Mouse (Mus musculus): ENCODE results near the gene Jmjd6.

Jmjd6 gene

DNA sequence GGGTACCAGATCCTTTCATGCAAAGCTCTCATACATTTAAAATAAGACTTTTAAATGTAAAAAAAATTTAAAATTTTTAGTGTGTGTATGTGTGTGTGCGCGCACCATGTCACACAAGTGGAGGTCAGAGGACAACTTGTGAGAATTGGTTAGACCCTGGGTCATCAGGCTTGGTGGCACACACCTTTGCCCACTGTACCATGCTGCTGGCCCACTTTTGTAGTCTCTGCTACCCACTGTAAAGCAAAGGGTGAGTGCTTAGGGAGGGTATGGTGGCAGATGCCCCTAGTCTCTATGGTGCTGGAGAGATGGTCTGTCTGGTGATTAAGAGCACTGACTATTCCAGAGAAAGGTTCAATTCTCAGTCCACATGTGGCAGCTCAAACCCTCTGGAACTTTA lies 20.0 kb downstream of the Jmjd6 start:
- DNase-seq, result no peak

DNA sequence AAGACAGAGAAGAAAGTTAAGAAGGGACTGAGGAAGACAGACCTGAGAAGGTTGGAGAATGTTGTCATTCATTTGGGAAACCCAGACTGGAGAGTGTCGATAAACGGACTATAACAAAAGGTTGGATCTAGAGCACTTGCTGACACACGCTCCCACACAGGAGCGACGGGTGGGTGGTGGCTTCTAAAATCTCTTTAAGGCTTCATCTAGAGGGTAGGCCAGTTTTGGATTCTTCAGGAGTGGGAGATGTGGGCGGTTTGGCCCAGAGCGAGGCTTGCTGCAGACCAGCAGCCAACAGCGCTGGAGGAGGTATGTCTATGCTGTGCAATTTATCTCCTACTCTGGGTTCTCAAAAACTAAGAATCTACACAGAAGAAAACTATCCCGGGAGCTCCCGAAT lies 20.6 kb downstream of the Jmjd6 start:
- no peak for DNase-seq

DNA sequence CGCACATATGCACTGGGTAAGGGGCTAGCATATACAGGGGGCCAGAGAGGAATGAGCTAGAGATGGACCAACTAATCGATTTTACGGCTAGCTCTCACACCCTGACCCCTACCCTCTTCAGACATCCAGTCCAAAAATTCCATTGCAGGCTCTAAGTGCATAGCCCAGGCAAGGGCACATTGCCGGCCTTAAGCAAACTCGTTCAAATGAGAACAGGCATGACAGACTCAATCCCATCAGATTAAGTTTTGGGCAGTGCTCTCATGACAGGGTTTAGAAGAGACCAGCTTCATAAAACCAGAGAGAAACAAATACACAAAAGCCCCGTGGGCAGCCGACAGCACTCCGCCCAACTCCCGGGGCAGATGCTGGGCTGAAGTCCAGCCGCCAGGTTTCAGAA lies 21.0 kb downstream of the Jmjd6 start:
- DNase-seq, result no peak

DNA sequence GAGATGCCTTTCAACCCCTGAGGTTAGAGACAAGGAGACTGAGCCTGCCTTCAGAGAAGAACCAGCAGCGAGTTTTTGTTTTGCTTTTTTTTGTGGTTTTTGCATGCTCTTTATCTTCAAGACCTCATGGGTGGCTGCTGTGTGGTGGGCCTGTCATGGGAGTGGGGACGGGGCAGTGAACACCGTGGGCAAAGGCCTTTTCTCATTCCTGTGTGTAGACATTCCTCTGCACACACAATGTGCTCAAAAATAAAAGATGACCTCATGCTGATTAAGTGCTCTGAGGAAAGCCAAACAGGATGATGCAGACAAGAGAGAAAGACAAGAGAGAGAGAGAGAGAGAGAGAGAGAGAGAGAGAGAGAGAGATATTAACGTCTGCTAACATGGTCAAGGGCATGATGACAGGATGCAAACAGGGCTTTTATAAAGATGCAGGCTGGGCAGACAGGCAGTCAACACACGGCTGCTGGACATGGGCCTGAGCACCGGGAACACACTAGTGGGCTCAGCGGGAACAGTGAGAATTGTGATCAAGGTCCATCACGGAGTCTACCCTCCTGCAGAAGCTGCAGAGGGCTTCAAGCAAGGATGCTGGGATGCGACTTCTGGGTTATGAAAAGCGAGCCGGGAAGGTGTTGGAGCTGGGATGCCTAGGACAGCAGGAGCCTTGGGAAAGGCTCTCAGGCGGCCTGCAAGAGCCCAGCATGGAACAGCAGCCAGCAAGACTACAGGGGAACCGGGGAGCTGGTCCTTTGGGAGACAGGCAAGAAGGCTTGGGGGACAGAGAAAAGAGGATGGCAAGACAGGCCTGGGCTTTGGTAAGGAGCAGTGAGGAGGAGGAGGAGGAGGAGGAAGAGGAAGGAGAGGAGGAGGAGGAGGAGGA lies 21.9 kb downstream of the Jmjd6 start:
- no peak for DNase-seq

DNA sequence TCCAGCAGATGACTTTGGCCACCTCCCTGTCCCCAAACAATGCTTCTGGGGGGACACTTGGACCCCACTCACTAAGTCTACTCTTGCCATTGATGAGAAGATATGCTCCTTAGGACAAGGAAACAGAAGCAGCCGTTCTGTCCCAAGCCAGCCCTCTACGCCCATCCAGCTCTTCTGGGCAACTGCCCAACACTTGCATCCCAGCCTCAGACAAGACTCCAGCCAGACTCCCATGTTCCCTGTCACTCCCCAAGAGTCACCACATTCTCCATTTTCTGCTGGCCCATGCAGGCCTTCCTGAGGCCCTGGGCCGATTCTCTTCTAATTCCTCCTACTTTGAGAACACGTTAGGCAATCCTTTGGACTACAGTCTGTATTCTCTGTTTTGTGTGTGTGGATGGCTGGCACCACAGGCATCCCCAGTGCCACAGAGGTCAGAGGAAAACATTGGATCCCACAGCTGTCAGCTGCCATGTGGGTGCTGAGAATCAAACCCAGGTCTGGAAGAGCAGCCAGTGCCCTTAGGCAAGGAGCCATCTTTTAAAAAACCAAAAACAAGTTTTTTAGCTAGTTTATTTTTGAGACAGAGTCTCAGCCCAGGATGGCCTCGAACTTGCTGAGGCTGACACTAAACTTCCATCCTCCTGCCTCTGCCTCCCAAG lies 23.2 kb downstream of the Jmjd6 start:
- peak in 1 of 2 experiments; percentile 46 for DNase-seq

DNA sequence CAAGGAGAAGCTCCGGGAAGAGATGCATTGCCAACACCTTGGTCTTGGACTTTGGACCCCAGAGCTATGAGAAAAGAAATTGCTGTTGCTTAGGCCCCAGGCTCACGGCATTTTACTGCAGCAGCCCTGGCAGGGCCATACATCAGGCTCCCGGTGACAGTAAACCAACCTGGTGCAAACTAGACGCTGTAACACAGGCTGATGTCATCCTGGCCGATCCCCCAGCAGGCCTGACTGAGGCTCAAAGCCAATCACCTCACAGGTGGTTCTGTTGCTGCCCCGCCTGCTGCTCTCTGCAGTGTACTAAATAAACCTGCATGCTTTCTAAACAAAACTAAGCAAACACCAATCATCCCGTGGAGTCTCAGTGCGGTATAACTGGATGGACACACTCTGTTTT lies 24.5 kb downstream of the Jmjd6 start:
- peak; percentile 45 to 51 for DNase-seq

DNA sequence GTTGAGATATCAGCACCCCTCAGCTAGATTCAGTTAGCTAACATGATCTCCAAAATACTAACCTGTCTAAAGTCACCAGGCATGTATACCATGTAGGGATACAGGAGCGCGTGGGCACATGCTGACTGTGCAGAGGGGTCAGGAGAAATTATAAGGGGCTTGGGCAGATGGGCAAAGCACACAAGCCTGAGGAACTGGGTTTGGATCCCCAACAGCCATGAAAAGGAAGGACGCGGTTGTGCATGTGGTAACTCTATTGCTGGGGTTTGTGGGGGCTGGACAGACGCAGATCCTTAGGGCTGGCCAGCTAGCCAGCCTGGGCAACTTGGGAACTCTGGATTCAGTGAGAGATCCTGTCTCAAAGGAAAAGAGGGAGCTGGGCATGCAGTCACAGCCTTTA lies 25.7 kb downstream of the Jmjd6 start:
- no peak for DNase-seq

DNA sequence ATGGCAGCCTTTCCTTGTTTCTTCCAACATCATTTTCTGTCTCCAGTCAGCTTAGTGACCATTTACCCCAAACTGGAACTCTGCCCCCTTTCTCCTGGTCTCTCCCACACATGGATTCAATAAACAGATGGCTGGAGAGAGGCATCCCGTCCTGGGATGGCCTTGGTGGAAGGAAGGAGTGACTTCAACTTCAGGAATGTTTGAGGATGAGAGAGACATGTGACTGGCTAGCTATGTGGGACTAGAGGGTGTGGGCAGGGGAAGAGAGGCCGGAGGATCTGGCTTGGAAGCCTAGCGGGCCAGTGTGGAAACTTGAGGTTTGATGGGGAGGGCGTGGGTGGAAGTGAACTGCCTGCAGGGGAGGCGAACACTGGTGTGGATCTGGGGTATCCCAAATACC lies 26.5 kb downstream of the Jmjd6 start:
- DNase-seq, result no peak

DNA sequence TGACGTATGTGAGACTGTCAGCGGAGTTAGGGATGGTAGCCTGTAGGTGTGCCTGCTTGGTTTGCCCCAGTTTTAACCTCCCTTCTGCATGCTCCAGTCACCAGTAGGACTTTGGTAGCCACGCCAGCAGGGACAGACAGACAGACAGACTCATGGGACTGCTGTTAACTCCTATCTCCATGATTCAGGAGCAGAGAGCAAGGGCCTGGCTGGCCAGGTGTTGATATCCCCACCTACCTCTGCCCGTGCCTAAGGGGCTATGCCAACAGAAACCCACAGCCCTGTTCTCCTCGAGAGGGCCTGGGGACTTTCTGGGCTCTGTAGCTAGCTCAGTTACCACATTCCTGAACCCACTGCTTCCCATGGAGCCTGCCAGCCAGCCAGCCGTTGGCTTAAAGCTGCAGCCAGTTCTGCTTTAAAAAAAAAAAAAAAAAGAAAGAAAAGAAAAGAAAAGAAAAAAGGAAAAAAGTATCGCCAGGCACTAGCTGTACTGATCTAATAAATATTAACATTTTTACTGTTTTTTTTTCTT lies 28.3 kb downstream of the Jmjd6 start:
- DNase-seq, result peak; percentile 59

DNA sequence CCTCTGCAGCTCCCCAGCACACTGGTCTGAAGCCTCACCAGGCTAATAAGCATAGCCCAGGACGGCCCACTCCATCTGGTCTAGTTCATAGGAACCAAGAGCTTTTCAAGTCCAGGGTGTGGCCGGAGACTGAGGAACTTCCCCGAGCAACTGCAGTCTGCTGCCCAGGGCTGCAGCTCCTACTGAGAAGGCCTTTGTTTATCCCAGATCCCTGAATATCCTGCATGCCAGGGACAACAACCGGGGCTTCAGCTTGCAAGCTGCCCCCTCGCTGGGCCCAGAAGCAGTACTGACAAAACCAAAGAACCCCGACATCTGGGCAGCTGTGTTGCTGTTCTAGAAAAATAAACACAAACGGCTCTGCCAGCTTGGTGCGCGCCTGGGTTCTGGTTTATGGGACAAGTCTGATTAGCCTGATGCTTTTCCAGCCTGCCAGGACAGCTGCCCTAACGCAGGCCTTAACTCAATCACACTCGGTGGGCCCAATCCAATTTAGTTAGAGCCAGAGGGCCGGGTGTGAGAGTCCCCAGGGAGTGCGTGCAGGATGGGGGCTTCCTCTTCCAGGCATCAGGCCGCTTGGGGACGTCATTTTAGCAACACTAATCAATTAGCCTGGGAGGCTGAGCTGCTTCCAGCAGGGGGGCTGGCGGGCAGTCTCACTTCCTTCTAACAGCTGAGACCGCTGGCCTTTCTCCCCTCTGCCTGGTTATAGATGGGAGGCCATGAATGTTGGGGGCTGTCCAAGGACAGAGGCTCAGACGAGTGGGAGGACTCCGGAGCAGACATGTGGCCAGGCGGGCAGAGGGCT lies 29.0 kb downstream of the Jmjd6 start:
- peak; percentile 88 to 93 for DNase-seq

DNA sequence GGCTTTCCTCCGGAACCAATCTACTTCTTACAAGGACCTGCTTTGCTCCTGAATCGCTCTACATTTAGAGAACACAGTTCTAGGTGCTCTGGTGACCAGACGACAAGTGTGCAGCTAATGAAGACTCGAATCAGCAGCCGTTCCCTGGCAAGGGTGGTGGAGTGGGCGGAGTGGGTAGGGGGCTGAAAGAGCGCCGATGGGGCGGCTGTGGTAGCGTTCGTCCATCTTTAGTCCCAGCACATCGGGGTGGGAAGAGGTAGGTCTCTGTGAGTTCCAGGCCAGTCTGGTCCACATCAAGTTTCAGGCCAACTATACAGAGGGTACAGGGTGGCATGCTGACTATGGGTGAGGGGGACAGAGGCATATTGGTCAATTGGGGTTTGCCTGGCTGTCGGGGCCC lies 29.6 kb downstream of the Jmjd6 start:
- DNase-seq, result peak; percentile 45 to 49

DNA sequence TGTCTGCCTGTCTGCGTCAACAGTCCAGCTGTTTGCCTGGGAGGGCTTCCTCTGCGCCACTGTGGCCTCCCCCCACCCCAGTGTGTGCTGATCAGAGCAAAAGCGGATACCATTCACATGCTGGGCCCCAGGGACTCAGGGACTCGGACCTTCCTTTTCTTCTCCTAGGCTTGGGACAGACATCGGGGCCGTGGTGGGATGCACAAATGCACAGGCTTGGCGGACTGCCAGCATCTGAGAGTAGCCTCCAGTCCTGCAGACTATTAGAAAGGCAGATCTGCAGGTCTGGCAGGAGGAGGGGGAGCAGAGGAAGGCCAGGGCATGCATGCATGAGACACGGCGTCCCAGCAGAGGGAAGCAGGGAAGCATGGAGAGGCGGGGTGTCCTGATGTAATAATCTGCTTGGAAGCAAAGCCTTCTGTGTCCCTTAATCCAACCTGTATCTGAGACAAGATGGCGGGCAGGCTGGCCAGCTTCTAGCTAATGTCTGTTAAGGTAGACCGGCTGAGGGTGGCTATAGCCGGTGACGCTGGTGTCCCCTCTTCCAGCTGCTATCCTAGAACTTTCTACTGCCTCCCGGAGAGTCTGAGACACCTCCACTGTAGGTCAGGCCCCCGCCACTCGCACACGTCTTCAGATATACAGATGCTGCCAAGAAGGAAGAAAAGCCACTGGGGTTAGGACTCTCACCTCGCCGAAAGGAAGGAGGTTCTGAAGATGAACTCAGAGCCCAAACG lies 30.3 kb downstream of the Jmjd6 start:
- DNase-seq, result peak; percentile 79 to 86

DNA sequence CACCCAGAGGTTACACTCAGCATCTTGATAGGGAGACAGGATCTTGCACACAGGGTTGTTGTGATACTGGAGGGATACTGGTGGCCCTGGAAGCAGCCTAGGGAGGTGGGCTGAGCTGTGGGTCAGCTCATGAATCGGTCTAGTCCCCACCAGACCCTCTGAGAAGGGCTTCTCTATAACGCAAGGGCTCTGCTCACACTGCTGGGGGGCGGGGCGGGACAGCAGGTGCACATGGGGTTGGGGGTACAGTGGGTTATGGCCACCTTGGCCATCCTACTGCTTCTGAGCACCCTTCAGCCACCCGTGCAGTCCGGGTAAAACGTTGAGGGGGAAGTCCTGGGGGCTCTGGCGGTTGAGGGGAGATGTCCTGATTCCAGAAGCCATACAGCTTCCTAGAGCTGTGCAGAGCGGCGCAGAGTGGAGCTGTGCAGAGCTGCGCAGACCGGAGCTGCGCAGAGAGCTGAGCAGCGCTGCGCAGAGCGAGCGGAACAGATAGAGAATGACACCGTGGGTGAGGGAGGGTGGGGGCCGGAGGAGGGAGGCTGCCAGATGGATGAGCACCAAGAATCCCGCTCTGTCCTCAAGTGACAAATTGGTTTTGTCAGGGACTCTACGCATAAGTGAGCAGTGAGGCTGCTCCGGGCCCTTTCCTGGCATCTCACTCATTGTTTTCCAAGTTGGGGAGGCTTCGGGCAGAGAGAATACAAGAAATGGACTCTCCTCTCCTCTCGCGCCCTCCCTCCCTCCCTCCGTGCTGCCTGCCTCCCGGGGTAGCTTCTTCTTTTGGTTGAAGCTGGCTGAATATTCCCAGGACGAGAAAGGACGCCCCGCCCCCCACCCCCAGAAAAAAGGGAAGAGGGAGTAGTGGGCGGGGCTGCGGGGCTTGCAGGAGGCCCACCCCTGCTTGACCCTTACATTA lies 32.0 kb downstream of the Jmjd6 start:
- peak; percentile 95 to 96 for DNase-seq

DNA sequence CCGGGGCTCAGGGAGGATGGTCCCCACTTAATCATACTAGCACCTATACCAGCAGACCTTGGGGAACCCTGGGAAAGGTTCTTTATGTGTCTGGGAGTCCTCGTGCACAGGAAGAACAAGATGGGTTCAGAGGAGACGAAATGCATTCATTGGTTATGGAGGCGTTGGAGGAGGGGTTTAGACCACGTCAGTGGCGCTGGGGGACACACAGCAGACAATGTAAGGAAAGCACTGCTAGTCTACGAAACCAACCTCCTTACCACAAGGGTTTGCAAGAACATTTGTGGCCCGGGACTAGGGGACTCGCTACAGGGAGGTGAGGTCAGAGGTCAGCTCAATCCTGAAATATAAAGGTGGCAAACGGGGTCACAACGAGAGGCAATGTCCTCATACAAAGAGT lies 32.7 kb downstream of the Jmjd6 start:
- DNase-seq, result peak; percentile 23 to 27

DNA sequence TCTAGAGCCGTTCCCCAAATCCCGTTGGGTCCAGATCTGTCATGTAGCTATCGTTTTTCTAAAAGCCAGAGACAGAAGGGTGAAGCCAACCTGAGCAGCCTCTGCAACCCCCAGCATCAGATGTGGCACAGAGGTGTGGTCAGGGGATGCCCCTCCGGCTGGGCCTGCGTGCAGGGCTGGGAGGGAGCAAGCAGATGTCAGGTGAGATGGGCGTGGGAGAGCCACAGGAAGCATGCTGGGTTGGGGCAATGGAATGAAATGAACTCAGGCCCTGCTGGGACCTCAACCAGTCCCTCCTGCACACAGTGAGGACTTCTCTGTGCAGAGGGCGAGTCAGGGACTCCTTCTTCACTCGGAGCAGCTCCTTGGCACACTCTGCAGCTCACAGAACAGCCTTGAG lies 33.7 kb downstream of the Jmjd6 start:
- DNase-seq, result peak; percentile 26 to 35

DNA sequence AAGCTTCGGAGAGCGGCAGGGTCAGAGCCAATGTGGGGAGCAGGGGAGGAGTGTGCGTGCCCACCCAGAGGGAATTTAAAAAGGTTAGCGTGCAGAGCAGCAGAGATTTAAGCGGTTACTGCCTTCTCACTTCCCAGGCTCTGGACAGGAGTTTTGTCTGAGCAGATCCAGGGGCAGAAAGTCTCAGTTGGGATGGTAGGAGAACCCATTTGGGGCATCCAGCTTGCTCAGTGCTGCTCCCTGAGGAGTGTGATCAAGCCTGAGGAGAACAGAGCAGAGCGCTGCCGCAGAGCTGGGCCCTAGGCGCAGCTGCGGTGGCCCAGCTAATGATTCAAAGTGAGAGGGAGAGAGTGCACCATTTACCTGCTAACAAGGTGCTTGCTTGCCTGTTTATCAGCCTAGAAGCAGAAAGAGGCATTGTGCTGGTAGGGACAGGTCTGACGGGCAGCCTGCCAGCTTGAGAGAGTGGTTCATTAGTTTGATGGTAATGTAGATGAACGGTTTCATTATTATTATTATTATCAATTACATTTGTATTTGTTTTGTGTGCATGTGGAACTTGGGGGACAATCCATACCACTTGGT lies 34.3 kb downstream of the Jmjd6 start:
- DNase-seq, result peak; percentile 59 to 67

DNA sequence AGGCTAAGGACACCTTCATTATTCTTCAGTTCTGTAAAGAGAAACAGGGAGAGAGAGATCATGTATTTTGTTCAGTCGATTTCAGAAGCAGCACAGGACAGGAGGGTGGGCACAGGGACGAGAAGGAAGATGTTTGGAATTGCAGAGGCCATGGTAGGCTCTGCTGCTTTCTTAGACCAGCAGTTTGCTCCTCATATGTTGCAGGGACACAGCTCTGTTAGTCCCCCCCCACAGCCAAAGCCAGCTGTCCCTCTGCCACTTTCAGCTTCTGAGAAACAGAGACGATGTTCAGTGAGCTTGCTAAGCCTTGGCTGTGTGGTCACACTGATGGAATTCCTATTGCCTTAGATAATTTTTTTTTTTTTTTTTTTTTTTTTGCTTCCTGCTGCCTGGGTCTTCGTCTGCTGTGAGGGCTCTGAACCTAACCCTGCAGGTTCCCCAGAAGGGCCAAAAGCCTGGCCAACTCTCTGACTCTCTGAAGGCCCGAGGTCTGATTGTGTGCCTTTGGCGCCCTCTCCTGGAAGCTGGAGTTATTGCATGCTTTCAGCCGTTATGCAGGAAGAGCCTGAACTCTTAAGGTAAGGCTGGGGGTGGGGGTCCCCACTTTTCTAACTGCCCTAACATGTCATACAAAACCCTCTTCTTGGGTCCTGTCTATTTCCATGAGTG lies 35.2 kb downstream of the Jmjd6 start:
- peak; percentile 95 for DNase-seq

DNA sequence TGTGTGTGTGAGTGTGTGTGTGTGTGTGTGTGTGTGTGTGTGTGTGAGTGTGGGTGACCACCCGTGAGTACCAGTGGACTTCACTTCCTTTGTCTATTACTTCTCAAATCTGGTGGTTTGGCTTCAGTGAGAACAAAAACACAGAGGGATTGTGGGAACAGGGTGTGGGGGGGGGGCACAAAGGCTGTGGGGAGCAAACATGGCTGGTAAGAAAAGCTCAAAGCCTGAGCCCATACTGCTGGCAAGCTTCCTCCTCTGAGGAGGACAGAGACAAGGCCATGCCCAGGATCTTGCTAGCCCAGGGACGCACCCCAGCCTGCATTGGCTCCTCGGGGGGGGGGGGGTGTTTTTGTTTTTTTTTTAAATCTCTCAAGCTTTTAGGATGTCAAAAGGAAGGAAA lies 35.7 kb downstream of the Jmjd6 start:
- DNase-seq, result peak; percentile 43 to 51

DNA sequence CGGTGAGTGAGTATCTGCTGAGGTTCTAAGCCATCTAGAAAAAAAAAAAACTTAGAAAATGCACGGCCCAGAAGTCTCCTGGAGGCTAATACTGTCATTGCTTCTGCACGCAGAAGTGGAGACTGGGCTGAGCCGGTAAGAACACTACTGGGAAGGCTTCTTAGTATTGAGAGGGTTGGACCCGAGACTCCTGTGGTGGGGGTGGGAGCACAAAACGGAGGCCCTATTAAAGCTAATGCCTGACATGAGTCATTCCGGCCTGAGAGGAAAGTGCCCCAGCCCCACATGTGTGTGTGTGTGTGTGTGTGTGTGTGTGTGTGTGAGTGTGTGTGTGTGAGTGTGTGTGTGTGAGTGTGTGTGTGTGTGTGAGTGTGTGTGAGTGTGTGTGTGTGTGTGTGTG lies 36.1 kb downstream of the Jmjd6 start:
- peak; percentile 19 to 42 for DNase-seq

All from cerebellum, postnatal 10 days (tissue).